Mouse (Mus musculus): ENCODE measurements around the gene Olfr115.

The Olfr115 gene

DNA sequence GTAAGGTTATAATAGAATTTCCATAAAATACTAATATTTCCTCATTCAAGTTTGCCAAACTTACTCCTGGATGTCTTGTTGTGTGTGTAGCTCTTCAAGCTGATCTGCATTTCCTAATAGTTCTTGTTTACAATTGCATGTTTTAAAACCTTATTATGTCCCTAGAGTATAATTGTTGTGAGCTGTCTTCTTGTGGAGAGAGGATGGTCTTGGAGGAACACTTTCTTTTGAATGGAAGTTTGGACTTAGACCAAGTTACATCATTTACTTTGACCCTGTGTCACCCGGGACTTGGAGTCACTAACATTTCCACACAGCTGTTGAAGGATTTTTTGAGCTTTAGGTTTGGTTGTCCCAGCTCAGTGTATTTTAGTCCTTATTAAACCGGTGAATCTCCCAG is at the start of gene Olfr115, which contains the start of gene Olfr116:
Olfr115 (minus strand) TSS at position 101 of the 400 bp plus-strand sequence.
Olfr116 (minus strand) TSS at position 191 of the 400 bp plus-strand sequence.
- no peak for DNase-seq

DNA sequence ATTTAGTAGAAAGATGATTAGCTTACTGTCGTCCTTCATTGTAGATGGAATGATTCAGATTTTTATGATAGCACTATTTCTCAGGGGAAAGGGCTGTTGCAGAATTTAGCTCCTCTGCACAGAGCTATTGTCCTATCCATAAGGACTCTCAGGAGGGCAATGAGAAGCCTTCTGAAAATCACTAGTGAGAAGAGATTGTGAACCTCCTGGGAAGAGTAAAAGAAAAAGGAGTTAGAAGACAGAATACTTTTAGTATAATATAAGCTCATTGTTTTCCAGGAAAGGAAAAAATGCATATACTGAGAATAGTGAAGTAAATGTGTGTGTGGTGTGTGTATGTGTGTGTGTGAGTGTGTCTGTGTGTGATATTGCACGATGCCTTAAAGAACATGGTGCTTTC is 39.8 kb upstream of the Olfr115 start, which contains the start of gene Olfr118:
Olfr118 (plus strand) TSS at position 301 of the 400 bp plus-strand sequence.
- no peak for DNase-seq

DNA sequence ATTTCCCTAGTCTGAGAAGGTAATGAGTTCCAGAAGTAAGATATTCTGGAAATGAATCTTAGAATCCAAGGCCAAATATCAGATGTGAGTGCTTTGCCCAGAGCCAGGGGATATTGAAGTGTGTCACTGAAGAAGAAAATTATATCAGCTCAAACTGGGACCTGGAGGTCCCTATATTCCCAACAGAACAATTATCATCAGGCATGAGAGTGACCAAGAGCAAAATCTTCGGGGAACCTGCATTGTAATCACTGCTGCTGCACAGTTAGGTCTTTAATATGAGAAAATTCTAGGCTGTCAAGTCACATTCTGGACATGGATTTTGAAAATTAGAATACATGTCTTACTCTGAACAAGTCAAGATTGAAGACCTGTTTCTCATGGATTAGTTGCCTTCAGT is 36.8 kb upstream of the Olfr115 start, which contains the start of gene Olfr117:
Olfr117 (minus strand) TSS at position 101 of the 400 bp plus-strand sequence.
- no peak for DNase-seq

DNA sequence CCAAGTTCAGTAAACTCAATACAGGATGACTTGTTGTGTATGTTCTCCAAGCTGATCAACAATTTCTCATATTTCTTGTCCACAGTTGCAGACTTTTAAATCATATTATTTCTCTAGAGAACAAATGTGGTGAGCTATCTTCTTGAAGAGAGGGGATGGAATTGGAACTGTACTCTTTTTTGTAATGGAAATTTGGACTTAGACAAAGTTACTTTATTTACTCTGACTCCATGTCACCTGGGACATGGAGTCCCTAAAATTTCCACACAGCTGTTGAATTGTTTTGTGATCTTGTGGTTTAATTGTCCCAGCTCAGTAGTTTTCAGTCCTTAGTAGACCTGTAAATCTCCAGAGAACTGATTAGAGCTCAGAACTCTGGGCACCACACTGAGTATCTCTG is 34.3 kb downstream of the Olfr115 start, which contains the start of gene Olfr114:
Olfr114 (minus strand) TSS at position 101 of the 400 bp plus-strand sequence.
- no peak for DNase-seq

DNA sequence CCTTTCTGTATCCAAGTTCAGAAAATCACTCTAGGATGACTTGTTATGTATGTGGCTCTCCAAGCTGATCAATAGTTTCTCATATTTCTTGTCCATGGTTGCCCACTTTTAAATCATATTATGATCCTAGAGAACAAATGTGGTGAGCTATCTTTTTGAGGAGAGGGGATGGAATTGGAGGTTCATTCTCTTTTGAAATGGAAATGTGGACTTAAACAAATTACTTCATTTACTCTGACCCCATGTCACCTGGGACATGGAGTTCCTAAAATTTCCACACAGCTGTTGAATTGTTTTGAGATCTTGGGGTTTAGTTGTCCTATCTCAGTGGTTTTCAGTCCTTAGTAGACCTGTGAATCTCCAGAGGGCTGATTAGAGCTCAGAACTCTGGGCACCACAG is 49.3 kb downstream of the Olfr115 start, which contains the start of gene Olfr113:
Olfr113 (minus strand) TSS at position 101 of the 400 bp plus-strand sequence.
- DNase-seq, result no peak

DNA sequence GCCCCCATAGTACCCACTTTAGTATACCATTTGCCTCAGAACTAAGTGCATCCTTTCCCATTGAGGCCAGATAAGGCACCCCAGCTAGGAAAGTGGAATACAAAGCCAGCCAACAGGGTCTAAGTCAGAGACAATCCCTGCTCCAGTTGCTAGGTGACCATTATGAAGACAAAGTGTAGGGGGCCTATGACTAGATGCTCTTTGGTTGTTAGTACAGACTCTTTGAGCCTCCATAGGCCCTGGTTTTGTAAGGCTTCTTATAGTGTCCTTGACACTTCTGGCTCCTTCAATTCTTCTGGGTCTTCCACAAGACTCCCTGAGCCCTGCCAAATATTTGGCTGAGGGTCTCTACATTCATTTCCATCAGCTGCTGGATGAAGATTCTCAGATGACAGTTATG is 57.6 kb downstream of the Olfr115 start, which contains the start of gene Olfr112:
Olfr112 (minus strand) TSS at position 101 of the 400 bp plus-strand sequence.
- DNase-seq, result no peak

Data from right cerebral cortex, postnatal 4 days (tissue).